Mouse (Mus musculus): ENCODE data around the gene Dach1. TPM values are rescaled to one million over a fixed set of nuclear protein-coding genes. Genes with fewer than 3 reads are reported as not detected.

Dach1 gene
- polyA plus RNA-seq, 1 experiment from 2014 or later, result 7.7 TPM

DNA sequence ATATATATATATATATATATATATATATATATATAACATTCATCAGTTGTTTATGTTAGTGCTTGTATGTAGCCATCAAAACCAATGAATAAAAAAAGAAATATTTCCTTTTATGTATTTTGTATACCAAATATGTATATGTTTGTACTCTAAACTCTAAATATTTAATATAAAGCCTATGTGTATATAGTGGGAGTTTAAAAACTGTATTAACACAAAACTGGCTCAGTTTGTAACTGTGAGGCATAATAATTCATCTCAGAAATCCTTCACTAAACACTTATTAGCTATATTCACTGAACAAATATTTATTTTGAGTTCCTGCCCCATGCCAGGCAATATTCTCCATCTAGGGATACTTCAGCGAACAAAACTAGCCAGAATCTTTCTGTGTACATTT, 155.5 kb downstream of the Dach1 start:
- H3K27ac ChIP-seq, result no peak overlapping the region
- no peak overlapping the region for H3K4me2 ChIP-seq (replicated peaks)
- ATAC-seq (ENCODE audit: insufficient number of reproducible peaks, insufficient read depth, low FRiP score, low TSS enrichment), result no peak
- H3K4me1 ChIP-seq, result no peaks in the 10 kb centered on the region
- no peak overlapping the region for H3K9ac ChIP-seq
- H3K4me3 ChIP-seq, result no peak overlapping the region
- H3K36me3 ChIP-seq, result no peaks in the 10 kb centered on the region
- WGBS, result 97% methylated on average over 1 of the region's 1 CpGs
- no peaks in the 10 kb centered on the region for H3K9me3 ChIP-seq
- H3K27me3 ChIP-seq, result no peaks in the 10 kb centered on the region

- 83% methylated on average over 5 of the region's 6 CpGs for WGBS
- Histone ChIP-seq H3K9ac (no peak overlapping the region), H3K4me3 (no peak overlapping the region), H3K36me3 (no peaks in the 10 kb centered on the region), H3K9me3 (no peaks in the 10 kb centered on the region), H3K27ac (no peak overlapping the region), H3K4me1 (no peaks in the 10 kb centered on the region), H3K4me2 (replicated peaks) (no peak overlapping the region), H3K27me3 (no peaks in the 10 kb centered on the region)
- no peak for ATAC-seq (ENCODE audit: insufficient number of reproducible peaks, insufficient read depth, low FRiP score, low TSS enrichment)
These were observed 161.1 kb downstream of the Dach1 start for GRCm38 (mm10) chr14:98008501-98008900.

GRCm38 (mm10) chr14:98002021-98002680, 167.4 kb downstream of the Dach1 start:
- no peak for ATAC-seq (ENCODE audit: insufficient number of reproducible peaks, insufficient read depth, low FRiP score, low TSS enrichment)
- no peaks in the 10 kb centered on the region for H3K9me3 ChIP-seq
- no peak overlapping the region for H3K4me2 ChIP-seq (replicated peaks)
- 60% methylated on average over 1 of the region's 1 CpGs for WGBS
- no peak overlapping the region for H3K27ac ChIP-seq
- no peaks in the 10 kb centered on the region for H3K36me3 ChIP-seq
- no peak overlapping the region for H3K9ac ChIP-seq
- no peak overlapping the region for H3K4me3 ChIP-seq
- H3K4me1 ChIP-seq, result no peaks in the 10 kb centered on the region
- no peaks in the 10 kb centered on the region for H3K27me3 ChIP-seq

- Histone ChIP-seq H3K36me3 (no peaks in the 10 kb centered on the region), H3K4me3 (no peak overlapping the region), H3K4me2 (replicated peaks) (no peak overlapping the region), H3K9me3 (no peaks in the 10 kb centered on the region), H3K4me1 (no peaks in the 10 kb centered on the region), H3K27me3 (no peaks in the 10 kb centered on the region), H3K9ac (no peak overlapping the region), H3K27ac (no peak overlapping the region)
- ATAC-seq (ENCODE audit: insufficient number of reproducible peaks, insufficient read depth, low FRiP score, low TSS enrichment), result no peak
These were observed 171.0 kb downstream of the Dach1 start for GRCm38 (mm10) chr14:97998584-97998983.

GRCm38 (mm10) chr14:97983251-97983650, 186.3 kb downstream of the Dach1 start:
- Histone ChIP-seq H3K4me1 (peaks cover 3% of the 10 kb centered on the region; the same call in 1 of the 2 replicates), H3K4me3 (no peak overlapping the region), H3K9ac (no peak overlapping the region), H3K27me3 (no peaks in the 10 kb centered on the region), H3K27ac (no peak overlapping the region), H3K9me3 (no peaks in the 10 kb centered on the region), H3K4me2 (replicated peaks) (no peak overlapping the region), H3K36me3 (no peaks in the 10 kb centered on the region)
- ATAC-seq (ENCODE audit: insufficient number of reproducible peaks, insufficient read depth, low FRiP score, low TSS enrichment), result no peak
- 62% methylated on average over 3 of the region's 3 CpGs for WGBS

GRCm38 (mm10) chr14:97982676-97983075, 186.9 kb downstream of the Dach1 start:
- 69% methylated on average over 6 of the region's 6 CpGs for WGBS
- no peak overlapping the region for H3K4me2 ChIP-seq (replicated peaks)
- H3K27me3 ChIP-seq, result no peaks in the 10 kb centered on the region
- H3K4me3 ChIP-seq, result no peak overlapping the region
- H3K9ac ChIP-seq, result no peak overlapping the region
- H3K9me3 ChIP-seq, result no peaks in the 10 kb centered on the region
- ATAC-seq (ENCODE audit: insufficient number of reproducible peaks, insufficient read depth, low FRiP score, low TSS enrichment), result no peak
- H3K27ac ChIP-seq, result no peak overlapping the region
- H3K36me3 ChIP-seq, result no peaks in the 10 kb centered on the region
- H3K4me1 ChIP-seq, result peaks cover 3% of the 10 kb centered on the region; the same call in 1 of the 2 replicates

- Histone ChIP-seq H3K9ac (no peak overlapping the region), H3K9me3 (no peaks in the 10 kb centered on the region), H3K27me3 (no peaks in the 10 kb centered on the region), H3K4me2 (replicated peaks) (no peak overlapping the region), H3K36me3 (no peaks in the 10 kb centered on the region), H3K27ac (no peak overlapping the region), H3K4me3 (no peak overlapping the region), H3K4me1 (peaks cover 3% of the 10 kb centered on the region; the same call in 1 of the 2 replicates)
- ATAC-seq (ENCODE audit: insufficient number of reproducible peaks, insufficient read depth, low FRiP score, low TSS enrichment), result no peak
- 12% methylated on average over 4 of the region's 4 CpGs for WGBS
These were observed 188.7 kb downstream of the Dach1 start for GRCm38 (mm10) chr14:97980879-97981278.

- no peak overlapping the region for H3K4me2 ChIP-seq (replicated peaks)
- 27% methylated on average over 1 of the region's 1 CpGs for WGBS
- H3K4me1 ChIP-seq, result no peaks in the 10 kb centered on the region
- H3K9me3 ChIP-seq, result no peaks in the 10 kb centered on the region
- ATAC-seq (ENCODE audit: insufficient number of reproducible peaks, insufficient read depth, low FRiP score, low TSS enrichment), result no peak
- no peak overlapping the region for H3K9ac ChIP-seq
- H3K36me3 ChIP-seq, result no peaks in the 10 kb centered on the region
- no peaks in the 10 kb centered on the region for H3K27me3 ChIP-seq
- H3K27ac ChIP-seq, result no peak overlapping the region
- H3K4me3 ChIP-seq, result no peak overlapping the region
These were observed 193.5 kb downstream of the Dach1 start for GRCm38 (mm10) chr14:97976091-97976490.

DNA sequence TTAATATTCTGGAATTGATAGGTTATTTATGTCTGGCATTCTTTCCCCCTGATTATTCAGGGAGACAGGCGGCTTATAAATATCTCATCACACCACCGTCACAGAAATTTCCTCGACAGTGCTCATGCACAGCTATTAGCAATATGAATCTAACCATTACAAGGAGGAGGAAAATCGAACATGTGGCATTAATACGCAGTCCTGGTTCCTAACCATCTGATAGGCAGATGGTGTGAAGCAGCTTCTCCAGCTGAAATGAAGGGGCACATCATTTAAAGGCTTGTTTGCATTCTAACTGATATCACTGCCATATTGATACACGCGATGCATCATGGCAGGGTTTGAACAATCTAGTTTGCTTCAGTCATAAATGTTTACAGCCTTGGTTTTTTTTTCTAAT, 194.1 kb downstream of the Dach1 start:
- Histone ChIP-seq H3K9ac (no peak overlapping the region), H3K27me3 (no peaks in the 10 kb centered on the region), H3K9me3 (no peaks in the 10 kb centered on the region), H3K4me2 (replicated peaks) (no peak overlapping the region), H3K36me3 (no peaks in the 10 kb centered on the region), H3K4me1 (no peaks in the 10 kb centered on the region), H3K4me3 (no peak overlapping the region), H3K27ac (no peak overlapping the region)
- ATAC-seq (ENCODE audit: insufficient number of reproducible peaks, insufficient read depth, low FRiP score, low TSS enrichment), result no peak
- 48% methylated on average over 7 of the region's 7 CpGs for WGBS

DNA sequence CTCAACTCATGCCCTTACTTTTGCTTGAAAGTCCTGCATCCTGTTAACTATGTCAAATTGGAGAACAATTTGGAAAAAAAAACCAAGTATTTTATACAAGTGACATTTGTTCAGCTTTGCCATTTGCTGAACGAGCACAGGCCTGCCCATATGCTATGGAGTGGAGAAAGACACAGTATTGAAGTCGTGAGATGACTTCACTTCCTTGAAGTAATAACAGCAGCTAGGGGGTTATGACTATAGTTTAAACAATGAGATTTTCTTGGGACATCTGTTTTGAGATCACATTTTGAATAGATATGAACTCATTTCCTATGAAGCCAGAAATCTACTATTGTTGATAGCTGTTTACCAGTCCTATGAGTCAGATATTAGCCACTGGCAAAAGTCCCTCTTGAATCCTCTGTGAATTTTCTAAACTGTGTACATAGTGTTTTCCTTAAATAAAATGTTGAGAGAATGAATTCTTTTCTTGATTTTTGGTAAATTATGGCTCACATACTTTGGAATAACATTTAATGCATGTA, 205.0 kb downstream of the Dach1 start:
- Histone ChIP-seq H3K27me3 (no peaks in the 10 kb centered on the region), H3K9me3 (no peaks in the 10 kb centered on the region), H3K4me1 (peaks cover 3% of the 10 kb centered on the region; the same call in 1 of the 2 replicates), H3K4me2 (replicated peaks) (no peak overlapping the region), H3K9ac (no peak overlapping the region), H3K36me3 (no peaks in the 10 kb centered on the region), H3K27ac (no peak overlapping the region), H3K4me3 (no peak overlapping the region)
- ATAC-seq (ENCODE audit: insufficient number of reproducible peaks, insufficient read depth, low FRiP score, low TSS enrichment), result no peak
- WGBS, result 54% methylated on average over 2 of the region's 2 CpGs

GRCm38 (mm10) chr14:97963624-97964023, 205.9 kb downstream of the Dach1 start:
- Histone ChIP-seq H3K36me3 (no peaks in the 10 kb centered on the region), H3K27me3 (no peaks in the 10 kb centered on the region), H3K4me3 (no peak overlapping the region), H3K4me1 (peaks cover 3% of the 10 kb centered on the region; the same call in 1 of the 2 replicates), H3K9me3 (no peaks in the 10 kb centered on the region), H3K9ac (no peak overlapping the region), H3K4me2 (replicated peaks) (no peak overlapping the region), H3K27ac (no peak overlapping the region)
- 88% methylated on average over 6 of the region's 6 CpGs for WGBS
- no peak for ATAC-seq (ENCODE audit: insufficient number of reproducible peaks, insufficient read depth, low FRiP score, low TSS enrichment)

DNA sequence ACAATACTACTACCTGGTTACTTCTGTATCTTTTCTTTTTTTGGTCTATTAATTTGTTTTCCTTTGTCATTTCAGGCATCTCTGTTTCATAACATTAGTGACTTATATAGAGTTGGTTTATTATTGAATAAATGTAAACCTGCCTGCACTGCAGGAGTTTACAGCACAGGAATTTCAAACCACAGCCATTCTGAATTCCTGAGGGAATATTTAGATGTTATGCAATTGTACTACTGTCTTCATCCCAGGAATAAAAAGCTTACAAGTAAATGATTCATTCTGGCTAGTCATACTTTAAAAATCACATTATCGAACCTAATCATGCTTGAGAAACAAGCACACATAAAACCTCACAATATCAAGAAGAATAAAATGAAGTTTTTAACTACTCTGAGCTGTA, 213.2 kb downstream of the Dach1 start:
- Histone ChIP-seq H3K27ac (no peak overlapping the region), H3K4me3 (no peak overlapping the region), H3K27me3 (no peaks in the 10 kb centered on the region), H3K36me3 (no peaks in the 10 kb centered on the region), H3K4me1 (peaks cover 3% of the 10 kb centered on the region; the same call in 1 of the 2 replicates), H3K9me3 (no peaks in the 10 kb centered on the region), H3K4me2 (replicated peaks) (no peak overlapping the region), H3K9ac (no peak overlapping the region)
- ATAC-seq (ENCODE audit: insufficient number of reproducible peaks, insufficient read depth, low FRiP score, low TSS enrichment), result no peak
- 82% methylated on average over 1 of the region's 1 CpGs for WGBS
